Mouse (Mus musculus) right cerebral cortex, postnatal 14 days (tissue): Measurements from ENCODE around the gene Armcx6.
"Not testable (repeated sequence)": the region's sequence is repeated elsewhere in the genome, so short reads cannot be mapped to it uniquely, and the experiment has no call there.

Experiments used
- DNase-seq: peaks from one replicate; pipeline ENCODE4 v3.0.0; 2022

Gene Armcx6

GRCm38 (mm10) chrX:134750764-134751592 is at the start of gene Armcx6:
Gene Armcx6 (minus strand): TSS chrX:134751417.
- DNase-seq, result peak; percentile 56

- DNase-seq, result no peak
Measured at GRCm38 (mm10) chrX:134787728-134788127, 36.5 kb upstream of the Armcx6 start.

GRCm38 (mm10) chrX:134763428-134764198 is 12.4 kb upstream of the Armcx6 start:
- not testable (repeated sequence) for DNase-seq

GRCm38 (mm10) chrX:134757293-134757995 is 6.2 kb upstream of the Armcx6 start:
- no peak for DNase-seq

GRCm38 (mm10) chrX:134756434-134757292 is 5.4 kb upstream of the Armcx6 start, which contains the start of gene Armcx3:
Gene Armcx3 (plus strand): TSS chrX:134756595.
- peak; percentile 44 for DNase-seq

- no peak for DNase-seq
Measured at GRCm38 (mm10) chrX:134752584-134752983, 1.4 kb upstream of the Armcx6 start.

GRCm38 (mm10) chrX:134751910-134752309 is 693 bp upstream of the Armcx6 start:
- DNase-seq, result no peak

GRCm38 (mm10) chrX:134746459-134746858 is 4.8 kb downstream of the Armcx6 start:
- DNase-seq, result peak; percentile 25

- no peak for DNase-seq
Measured at GRCm38 (mm10) chrX:134741862-134742261, 9.4 kb downstream of the Armcx6 start.

GRCm38 (mm10) chrX:134739160-134739559 is 12.1 kb downstream of the Armcx6 start:
- DNase-seq, result no peak

GRCm38 (mm10) chrX:134737796-134738195 is 13.4 kb downstream of the Armcx6 start:
- DNase-seq, result no peak

- DNase-seq, result no peak
Measured at GRCm38 (mm10) chrX:134729778-134730177, 21.4 kb downstream of the Armcx6 start.

- DNase-seq, result not testable (repeated sequence)
Measured at GRCm38 (mm10) chrX:134723762-134724161, 27.5 kb downstream of the Armcx6 start.

GRCm38 (mm10) chrX:134718524-134718923 is 32.7 kb downstream of the Armcx6 start:
- peak; percentile 65 for DNase-seq

- DNase-seq, result peak; percentile 45
Measured at GRCm38 (mm10) chrX:134717752-134718308, 33.4 kb downstream of the Armcx6 start, which contains the start of gene Armcx1. Gene Armcx1 (plus strand): TSS chrX:134717963.

- no peak for DNase-seq
Measured at GRCm38 (mm10) chrX:134716863-134717262, 34.4 kb downstream of the Armcx6 start.
